Mouse (Mus musculus): ENCODE results near the gene Dennd1c.

The Dennd1c gene

DNA sequence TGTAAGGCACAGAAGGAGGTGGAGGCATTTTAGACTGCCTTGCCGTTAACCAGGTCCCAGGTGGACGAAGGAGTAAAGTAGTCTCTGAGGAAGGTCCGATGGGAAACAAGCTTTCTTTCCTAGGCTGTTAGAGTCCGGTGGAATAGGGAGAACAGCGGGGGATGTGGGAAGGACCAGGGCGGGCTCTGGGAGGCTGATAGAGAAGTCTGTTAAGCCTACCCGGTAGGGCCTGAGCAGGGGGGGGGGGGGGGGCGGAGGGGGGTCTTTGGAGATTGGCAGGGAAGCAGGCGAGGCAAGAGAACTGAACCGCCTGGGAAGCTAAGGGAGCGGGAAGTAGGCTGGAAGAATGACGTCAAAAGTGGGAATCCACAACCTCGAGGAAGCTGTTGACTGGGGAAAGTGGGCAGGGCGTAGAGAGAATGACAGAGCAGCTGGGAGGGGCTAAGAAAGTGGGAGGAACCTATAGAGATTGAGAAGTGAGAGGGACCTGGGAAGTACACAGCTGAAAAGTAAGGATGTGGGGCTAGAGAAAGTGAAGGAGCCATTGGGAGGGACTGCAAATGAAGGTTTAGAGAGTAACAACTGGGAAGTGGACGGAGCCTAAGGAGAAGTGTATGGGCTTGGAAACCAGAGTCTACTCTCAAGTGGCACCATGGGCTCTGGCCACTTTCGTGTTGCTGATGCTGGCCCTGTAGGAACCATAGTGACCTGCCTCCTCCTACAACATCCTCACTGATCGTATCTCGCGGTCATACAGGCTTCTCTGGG lies 17.7 kb upstream of the Dennd1c start:
- DNase-seq = peak; percentile 53

GRCm38 (mm10) chr17:57094222-57094621 lies 15.9 kb upstream of the Dennd1c start:
- DNase-seq = no peak

DNA sequence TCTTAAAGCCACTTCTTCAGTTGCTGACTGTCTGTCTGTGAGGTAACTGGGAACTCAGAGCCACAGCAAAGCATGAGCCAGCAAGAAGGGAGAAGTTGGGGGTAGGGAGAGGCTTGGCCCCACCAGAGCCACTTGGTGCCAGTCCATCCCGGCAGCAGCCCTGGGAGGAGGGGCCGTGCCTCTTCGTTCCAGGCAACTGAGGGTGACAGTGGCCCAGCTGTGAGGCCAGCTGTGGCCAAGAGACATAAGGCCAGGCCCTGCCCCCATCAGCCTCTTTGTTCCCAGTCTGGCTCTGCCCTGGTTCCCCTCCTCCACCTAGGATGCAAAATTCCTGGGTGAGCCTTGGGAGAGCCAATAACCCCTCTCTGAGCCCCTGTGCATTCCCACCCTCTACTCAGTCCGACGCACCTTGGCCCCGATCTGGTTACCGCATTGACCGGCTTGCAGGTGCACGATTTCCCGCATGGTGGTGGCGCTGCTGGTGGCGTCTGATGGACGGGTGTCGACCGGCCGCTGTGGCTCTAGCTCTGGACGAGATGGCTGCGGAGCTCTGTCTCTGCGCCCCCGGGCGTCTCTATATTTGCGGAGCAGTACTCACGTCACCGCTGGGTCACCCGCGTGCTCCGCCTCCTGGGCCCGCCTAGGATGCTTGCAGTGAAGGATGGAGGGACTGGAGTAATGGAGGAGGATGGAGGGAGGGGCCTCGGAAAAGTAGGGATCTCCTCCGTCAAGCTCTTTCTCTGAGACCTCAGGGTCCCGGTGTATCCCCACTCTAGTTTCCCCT lies 8.9 kb upstream of the Dennd1c start, which contains the start of gene Tubb4a:
Gene Tubb4a, minus strand, starts transcription at position 734 of the 784 bp plus-strand sequence.
- no peak for DNase-seq

- DNase-seq = no peak
These were observed 7.8 kb upstream of the Dennd1c start for GRCm38 (mm10) chr17:57085970-57086757.

DNA sequence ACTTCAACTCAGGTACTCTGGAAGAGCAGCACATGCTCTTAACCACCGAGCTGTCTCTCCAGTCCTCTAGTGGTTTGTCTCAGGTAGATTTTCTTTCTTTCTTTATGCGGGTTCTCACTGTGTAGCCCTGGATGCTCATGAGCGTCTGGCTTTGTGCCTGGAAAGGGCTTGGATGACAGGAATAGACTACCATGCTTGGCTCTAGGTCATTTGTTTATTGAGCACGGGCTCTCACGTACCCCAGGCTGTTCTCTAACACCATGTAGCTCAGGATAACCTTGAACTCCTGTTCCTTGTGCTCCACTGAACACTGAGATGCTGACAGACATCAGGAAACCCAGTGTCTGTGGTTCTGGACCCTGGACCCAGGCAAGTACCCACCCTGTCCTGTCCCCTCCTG lies 4.2 kb upstream of the Dennd1c start:
- DNase-seq = no peak

DNA sequence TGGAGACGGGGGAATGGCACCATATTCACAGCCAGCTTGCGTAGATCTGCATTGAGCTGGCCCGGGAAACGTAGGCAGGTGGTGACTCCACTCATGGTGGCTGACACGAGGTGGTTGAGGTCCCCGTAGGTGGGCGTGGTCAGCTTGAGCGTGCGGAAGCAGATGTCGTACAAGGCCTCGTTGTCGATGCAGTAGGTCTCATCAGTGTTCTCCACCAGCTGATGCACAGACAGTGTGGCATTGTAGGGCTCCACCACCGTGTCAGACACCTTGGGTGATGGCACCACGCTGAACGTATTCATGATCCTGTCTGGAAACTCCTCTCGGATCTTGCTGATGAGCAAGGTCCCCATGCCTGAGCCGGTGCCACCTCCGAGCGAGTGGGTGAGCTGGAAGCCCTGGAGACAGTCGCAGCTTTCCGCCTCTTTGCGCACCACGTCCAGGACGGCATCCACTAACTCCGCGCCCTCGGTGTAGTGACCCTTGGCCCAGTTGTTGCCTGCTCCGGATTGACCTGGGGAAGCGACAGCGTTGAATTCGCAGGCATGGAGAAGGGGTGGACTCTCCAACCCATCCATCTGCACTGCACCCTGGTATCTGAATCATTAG lies 3.0 kb upstream of the Dennd1c start:
- no peak for DNase-seq

- no peak for DNase-seq
These were observed 1.6 kb upstream of the Dennd1c start for GRCm38 (mm10) chr17:57079919-57080318.

DNA sequence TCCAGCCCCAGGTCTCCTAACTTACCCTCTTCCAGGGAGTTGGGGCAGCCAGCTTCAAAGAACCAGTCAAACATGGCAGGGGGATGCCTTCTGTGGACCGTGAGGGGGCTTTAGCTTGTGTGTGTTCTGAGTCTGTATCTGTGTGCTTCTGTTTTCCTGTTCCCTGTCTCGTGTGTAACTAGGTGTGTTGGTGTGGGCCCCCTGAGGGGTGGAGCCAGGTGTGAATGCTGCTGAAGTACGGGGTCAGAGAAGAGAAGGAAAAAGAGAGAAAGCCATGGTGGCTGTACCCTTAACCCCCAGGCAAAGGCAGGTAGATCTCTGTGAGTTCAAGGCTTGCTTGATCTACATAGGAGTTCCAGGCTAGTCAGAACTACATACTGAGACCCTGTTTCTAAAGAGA lies 1.4 kb downstream of the Dennd1c start:
- DNase-seq = peak; percentile 58

- peak; percentile 77 for DNase-seq
These were observed 7.6 kb downstream of the Dennd1c start for GRCm38 (mm10) chr17:57070699-57071098.

GRCm38 (mm10) chr17:57070272-57070671 lies 8.0 kb downstream of the Dennd1c start:
- DNase-seq = no peak

GRCm38 (mm10) chr17:57066908-57067307 lies 11.4 kb downstream of the Dennd1c start:
- DNase-seq = no peak

GRCm38 (mm10) chr17:57063031-57063430 lies 15.3 kb downstream of the Dennd1c start:
- peak; percentile 17 for DNase-seq

DNA sequence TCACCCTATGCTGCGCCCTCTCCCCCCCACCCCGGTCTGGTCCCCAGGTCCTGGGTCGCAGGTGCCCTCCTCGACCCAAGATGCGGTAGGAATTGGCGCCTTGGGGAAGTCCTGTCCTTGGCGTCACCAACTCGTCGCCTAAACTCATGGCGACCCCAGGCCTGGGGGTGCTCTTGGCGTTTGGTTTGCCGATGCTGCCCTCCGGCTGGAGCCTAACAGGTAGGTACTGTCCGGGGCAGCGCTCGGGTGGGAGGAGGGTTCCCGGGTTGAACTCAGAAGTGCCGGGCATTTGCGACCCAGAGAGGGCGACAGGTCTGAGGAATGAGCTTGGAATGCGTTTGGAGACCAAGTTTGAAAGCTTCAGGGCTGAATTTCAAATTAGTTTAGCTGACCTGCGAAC lies 15.8 kb downstream of the Dennd1c start:
- peak; percentile 29 for DNase-seq

GRCm38 (mm10) chr17:57062011-57062521 lies 16.2 kb downstream of the Dennd1c start:
- DNase-seq = peak; percentile 74

GRCm38 (mm10) chr17:57061069-57061468 lies 17.2 kb downstream of the Dennd1c start:
- peak; percentile 31 for DNase-seq

DNA sequence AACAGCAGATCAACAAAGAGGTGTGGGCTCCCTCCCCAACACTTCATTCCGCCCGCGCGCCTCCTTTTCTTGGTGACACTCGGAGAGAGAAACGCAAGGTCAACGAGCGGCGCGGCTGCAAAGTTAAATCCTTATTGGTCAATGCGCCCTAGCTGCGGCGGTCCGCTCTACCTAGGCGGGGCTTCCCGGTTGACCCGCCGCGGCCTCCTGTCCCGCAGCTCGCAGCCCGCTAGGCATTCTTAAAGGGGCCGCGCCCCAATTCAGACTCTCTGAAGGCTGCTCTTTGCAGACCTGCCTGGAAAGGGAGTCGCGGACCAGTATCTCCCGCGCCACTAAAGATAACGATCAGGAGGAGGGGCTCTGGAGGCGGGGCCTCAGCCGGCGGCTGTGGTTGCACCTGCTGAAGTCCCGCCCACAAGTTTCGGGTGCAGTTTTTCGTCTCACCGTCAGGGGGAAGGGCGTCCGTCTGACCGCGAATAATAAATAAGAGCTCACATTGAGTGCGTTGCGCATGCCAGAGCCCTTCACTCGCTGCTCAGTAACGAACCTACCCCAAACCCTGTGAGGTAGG lies 18.0 kb downstream of the Dennd1c start:
- peak; percentile 98 for DNase-seq

DNA sequence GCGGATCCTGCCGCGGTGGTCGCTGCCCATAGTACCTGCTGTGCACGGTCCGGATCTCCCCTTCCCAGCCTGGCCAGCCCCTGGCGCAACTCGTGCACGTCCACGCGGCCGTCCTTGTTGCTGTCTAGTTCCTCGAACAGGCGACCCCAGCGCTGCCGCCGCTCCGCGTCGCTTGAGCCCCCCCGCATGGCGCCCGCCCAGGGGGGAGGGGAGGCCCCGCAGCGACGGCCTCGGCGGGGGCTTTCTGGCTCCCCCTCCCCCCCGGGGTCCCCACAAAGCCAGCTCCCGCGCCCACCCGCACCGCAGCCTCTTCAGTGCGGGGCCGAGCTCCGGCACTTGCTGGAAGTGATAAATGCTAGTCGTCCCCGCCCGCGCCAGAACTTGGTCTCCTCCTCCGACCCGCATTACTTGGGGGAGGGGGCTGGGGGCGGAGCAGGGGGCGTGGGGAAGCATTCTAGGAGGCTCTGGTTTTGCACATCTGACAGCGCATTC lies 18.8 kb downstream of the Dennd1c start, which contains the start of gene Slc25a23:
Gene Slc25a23, minus strand, starts transcription at position 378 of the 492 bp plus-strand sequence.
- DNase-seq = peak; percentile 85

DNA sequence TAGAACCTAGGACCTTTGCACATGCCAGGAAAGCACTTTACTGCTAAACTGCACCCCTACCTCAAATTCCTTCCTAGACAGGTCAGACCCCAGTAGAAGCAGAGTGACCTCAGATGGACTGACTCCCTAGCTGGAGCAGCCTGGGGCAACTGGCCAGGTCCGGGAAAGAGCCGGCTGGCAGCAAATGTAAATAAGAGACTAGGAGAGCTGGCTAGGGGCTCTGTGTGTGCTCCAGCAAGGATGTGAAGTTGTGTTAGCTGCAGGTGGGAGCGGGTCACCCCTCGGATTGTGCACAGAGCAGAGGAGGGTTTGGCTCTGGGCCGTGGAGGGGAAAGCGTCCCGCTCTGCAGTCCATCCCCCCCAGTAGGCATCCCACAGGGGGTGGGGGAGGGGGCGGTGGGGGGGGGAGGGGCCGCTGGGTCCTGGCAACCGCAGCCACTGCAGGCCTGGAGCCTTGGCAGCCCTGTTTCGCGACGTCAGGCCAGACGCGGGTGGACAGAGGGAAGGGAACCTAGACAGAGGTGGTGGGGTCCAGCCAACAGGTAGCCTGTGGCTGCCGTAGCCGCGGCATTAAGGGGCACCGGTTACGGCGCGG lies 19.3 kb downstream of the Dennd1c start, which contains the start of gene Crb3:
Gene Crb3, plus strand, starts transcription at position 215 of the 595 bp plus-strand sequence.
- no peak for DNase-seq

- DNase-seq = no peak
These were observed 22.1 kb downstream of the Dennd1c start for GRCm38 (mm10) chr17:57056246-57056645.

- peak; percentile 52 for DNase-seq
These were observed 26.6 kb downstream of the Dennd1c start for GRCm38 (mm10) chr17:57051679-57052078.

- DNase-seq = no peak
These were observed 29.5 kb downstream of the Dennd1c start for GRCm38 (mm10) chr17:57048816-57049215.
